Mouse (Mus musculus): ENCODE measurements around the gene Saal1. TPM values are rescaled to one million over a fixed set of nuclear protein-coding genes. Genes with fewer than 3 reads are reported as not detected.
A peak's percentile ranks its signal among the peaks of the same experiment; 100 is the strongest.

The Saal1 gene
- polyA plus RNA-seq, 1 experiment from 2014 or later = 9.5 TPM

DNA sequence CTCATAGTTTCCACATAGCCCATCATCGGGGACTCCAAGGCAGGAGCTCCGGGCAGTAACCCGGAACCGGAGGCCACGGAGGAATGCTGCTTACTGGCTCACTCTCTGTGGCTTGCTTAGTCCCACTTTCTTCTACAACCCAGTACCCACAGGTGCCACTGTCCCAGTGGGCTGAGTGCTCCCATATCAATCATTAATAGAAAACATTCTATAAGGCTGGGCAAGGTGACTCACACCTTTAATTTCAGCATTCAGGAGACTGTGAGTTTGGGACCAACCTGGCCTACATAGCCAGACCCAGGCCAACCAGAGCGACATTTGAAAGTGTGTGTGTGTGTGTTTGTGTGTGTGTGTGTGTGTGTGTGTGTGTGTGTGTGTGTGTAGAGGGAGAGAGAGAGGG lies 12.9 kb upstream of the Saal1 start:
- H3K4me2 ChIP-seq (replicated peaks; ENCODE audit: low read depth, low read length) = no peak overlapping the region
- TF ChIP-seq CTCF (IDR thresholded peaks at IDR 0.05) (no peak), EP300 (IDR thresholded peaks at IDR 0.05) (no peak)
- no peaks in the 10 kb centered on the region for H3K9me3 ChIP-seq (ENCODE audit: low read length)

DNA sequence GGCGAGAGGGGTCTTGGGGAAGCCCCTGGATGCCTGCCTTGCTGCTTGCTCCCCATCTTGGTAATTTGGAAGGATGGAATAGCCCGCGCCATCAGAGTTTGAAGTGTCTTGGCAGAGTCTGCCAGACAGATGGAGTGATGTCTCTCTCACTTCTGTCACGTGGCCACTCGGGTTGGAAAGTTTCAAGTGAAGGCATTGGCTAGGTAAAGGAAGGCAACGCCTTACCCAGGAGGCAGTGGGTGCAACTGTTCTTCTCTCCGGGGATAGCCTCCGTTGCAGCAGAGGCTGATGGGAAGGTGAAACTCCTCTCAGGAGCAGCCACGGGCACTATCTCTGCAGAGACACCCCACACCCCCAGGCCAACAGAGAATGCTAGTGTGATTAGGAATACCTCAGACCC lies 10.0 kb upstream of the Saal1 start:
- ATAC-seq (no peak), DNase-seq (ENCODE audit: low spot score) (no peak)
- Histone ChIP-seq H3K4me1 (ENCODE audit: insufficient read depth, low read depth, low read length) (peaks cover 29% of the 10 kb centered on the region), H3K9me3 (ENCODE audit: low read length) (no peaks in the 10 kb centered on the region), H3K27ac (ENCODE audit: low read length) (peak overlapping the region; percentile 72), H3K36me3 (ENCODE audit: insufficient read depth, low read length) (no peaks in the 10 kb centered on the region), H3K9ac (replicated peaks; ENCODE audit: low read depth) (no peak overlapping the region), H3K4me2 (replicated peaks; ENCODE audit: low read depth, low read length) (0 out of 2 replicates have a peak overlapping the region, but pooled peaks have one; percentile 8), H3K27me3 (replicated peaks; ENCODE audit: insufficient read depth, low read length) (no peaks in the 10 kb centered on the region), H3K4me3 (ENCODE audit: low read depth, low read length) (no peak overlapping the region)
- 53% methylated on average over 9 of the region's 9 CpGs for WGBS
- TF ChIP-seq EP300 (IDR thresholded peaks at IDR 0.05) = no peak
- TF ChIP-seq CTCF (IDR thresholded peaks at IDR 0.05) = no peak

More for the DNA sequence above, 12.9 kb upstream of the Saal1 start:
- ATAC-seq = no peak
- Histone ChIP-seq H3K4me3 (ENCODE audit: low read depth, low read length) (no peak overlapping the region), H3K4me1 (ENCODE audit: insufficient read depth, low read depth, low read length) (peaks cover 17% of the 10 kb centered on the region), H3K27me3 (replicated peaks; ENCODE audit: insufficient read depth, low read length) (no peaks in the 10 kb centered on the region), H3K36me3 (ENCODE audit: insufficient read depth, low read length) (no peaks in the 10 kb centered on the region), H3K9ac (replicated peaks; ENCODE audit: low read depth) (no peak overlapping the region), H3K27ac (ENCODE audit: low read length) (no peak overlapping the region)
- DNase-seq (ENCODE audit: low spot score) = no peak
- WGBS = 90% methylated on average over 6 of the region's 6 CpGs

DNA sequence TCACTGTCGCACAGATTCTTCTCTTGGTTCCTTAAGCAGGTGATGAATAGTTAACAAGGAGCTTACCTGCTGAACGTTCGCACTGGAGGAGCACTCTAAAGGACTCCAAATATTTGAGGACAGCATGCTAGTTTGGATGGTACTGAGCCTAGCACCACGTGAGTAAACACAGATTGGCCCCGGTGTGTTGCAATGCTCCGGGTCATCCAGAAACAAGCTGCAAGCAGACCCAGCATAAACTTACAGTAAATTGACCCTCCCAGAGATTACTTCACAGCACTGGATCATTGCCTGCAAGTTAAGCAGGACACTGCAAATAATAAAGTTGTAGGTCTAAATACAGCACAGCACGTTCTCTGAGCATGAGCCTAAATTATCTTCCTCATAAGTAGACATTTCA lies 9.0 kb upstream of the Saal1 start:
- peak; percentile 94 for ATAC-seq
- Histone ChIP-seq H3K27me3 (replicated peaks; ENCODE audit: insufficient read depth, low read length) (no peaks in the 10 kb centered on the region), H3K9me3 (ENCODE audit: low read length) (no peaks in the 10 kb centered on the region), H3K9ac (replicated peaks; ENCODE audit: low read depth) (no peak overlapping the region), H3K4me3 (ENCODE audit: low read depth, low read length) (no peak overlapping the region), H3K27ac (ENCODE audit: low read length) (0 out of 2 replicates have a peak overlapping the region, but pooled peaks have one; percentile 4), H3K4me1 (ENCODE audit: insufficient read depth, low read depth, low read length) (peaks cover 29% of the 10 kb centered on the region), H3K4me2 (replicated peaks; ENCODE audit: low read depth, low read length) (no peak overlapping the region), H3K36me3 (ENCODE audit: insufficient read depth, low read length) (no peaks in the 10 kb centered on the region)
- DNase-seq (ENCODE audit: low spot score) = peak; percentile 95
- TF ChIP-seq EP300 (IDR thresholded peaks at IDR 0.05) (peak; percentile 94), CTCF (IDR thresholded peaks at IDR 0.05) (no peak)
- 30% methylated on average over 7 of the region's 7 CpGs for WGBS

DNA sequence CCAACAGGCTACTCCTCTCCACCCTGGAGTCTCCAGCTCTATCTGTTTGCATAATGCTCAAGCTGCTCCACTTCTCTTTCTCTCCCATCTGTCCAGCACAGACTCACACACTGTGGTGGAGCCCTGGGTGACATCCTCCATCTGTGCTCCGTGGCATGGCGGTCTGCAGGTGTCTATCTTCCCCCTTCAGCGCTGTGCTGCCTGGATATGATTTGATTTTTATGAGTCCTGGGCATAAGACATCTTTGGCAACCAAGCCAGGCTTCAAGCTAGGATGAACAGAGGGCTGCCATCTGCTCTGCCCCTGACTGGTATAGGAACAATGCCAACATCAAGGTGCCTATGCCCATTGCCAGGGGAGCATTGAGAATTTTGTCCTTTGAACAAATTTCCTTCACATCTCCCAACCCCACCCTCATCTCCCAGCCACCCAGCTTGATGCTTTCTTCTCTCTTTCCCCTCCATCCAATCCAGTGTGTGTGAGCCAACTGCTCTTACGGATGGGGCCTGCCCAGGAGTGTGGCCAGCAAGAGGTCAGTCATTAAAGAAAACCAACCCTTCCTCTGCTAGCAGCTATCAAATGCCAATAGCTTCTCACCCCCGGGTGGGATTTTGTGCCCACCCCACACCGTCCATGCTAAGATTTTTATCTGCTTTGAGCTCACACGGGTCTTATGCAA lies 8.3 kb upstream of the Saal1 start:
- Histone ChIP-seq H3K27ac (ENCODE audit: low read length) (peak overlapping the region; percentile 21), H3K4me1 (ENCODE audit: insufficient read depth, low read depth, low read length) (peaks cover 29% of the 10 kb centered on the region), H3K9ac (replicated peaks; ENCODE audit: low read depth) (no peak overlapping the region), H3K4me3 (ENCODE audit: low read depth, low read length) (no peak overlapping the region), H3K27me3 (replicated peaks; ENCODE audit: insufficient read depth, low read length) (no peaks in the 10 kb centered on the region), H3K9me3 (ENCODE audit: low read length) (no peaks in the 10 kb centered on the region), H3K36me3 (ENCODE audit: insufficient read depth, low read length) (no peaks in the 10 kb centered on the region), H3K4me2 (replicated peaks; ENCODE audit: low read depth, low read length) (no peak overlapping the region)
- TF ChIP-seq CTCF (IDR thresholded peaks at IDR 0.05) = no peak
- TF ChIP-seq EP300 (IDR thresholded peaks at IDR 0.05) = no peak
- 62% methylated on average over 7 of the region's 7 CpGs for WGBS
- ATAC-seq (no peak), DNase-seq (ENCODE audit: low spot score) (no peak)

DNA sequence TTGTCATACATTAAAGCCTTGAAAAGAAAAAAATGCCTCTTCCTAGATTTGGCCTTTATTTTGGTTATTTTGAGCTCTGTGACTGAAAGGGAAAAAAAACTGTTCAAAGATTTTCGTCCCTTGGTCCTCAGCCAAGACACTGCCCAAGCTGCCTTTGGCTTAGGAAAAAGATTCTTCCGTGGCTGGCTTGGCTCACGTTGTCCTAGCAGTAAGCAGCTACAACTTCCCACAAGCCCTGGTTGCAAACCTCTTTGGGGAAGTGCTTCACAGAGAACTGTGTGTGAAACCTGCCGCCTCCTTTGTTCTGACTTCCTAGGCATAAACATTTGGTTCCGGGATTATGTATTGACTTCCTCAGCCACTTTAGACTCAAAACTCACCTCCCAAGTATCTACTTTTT lies 6.4 kb upstream of the Saal1 start:
- no peak for ATAC-seq
- no peaks in the 10 kb centered on the region for H3K9me3 ChIP-seq (ENCODE audit: low read length)
- H3K27me3 ChIP-seq (replicated peaks; ENCODE audit: insufficient read depth, low read length) = 0 out of 2 replicates have a peak, but pooled peaks cover 4% of the 10 kb centered on the region
- H3K27ac ChIP-seq (ENCODE audit: low read length) = peak overlapping the region; percentile 47; the same call in 1 of the 2 replicates
- H3K4me2 ChIP-seq (replicated peaks; ENCODE audit: low read depth, low read length) = no peak overlapping the region
- H3K4me3 ChIP-seq (ENCODE audit: low read depth, low read length) = no peak overlapping the region
- H3K9ac ChIP-seq (replicated peaks; ENCODE audit: low read depth) = no peak overlapping the region
- H3K4me1 ChIP-seq (ENCODE audit: insufficient read depth, low read depth, low read length) = peaks cover 29% of the 10 kb centered on the region
- peak; percentile 45; the same call in 1 of the 2 replicates for TF ChIP-seq EP300 (IDR thresholded peaks at IDR 0.05)
- no peak for TF ChIP-seq CTCF (IDR thresholded peaks at IDR 0.05)
- WGBS = 10% methylated on average over 5 of the region's 5 CpGs
- peak; percentile 72 for DNase-seq (ENCODE audit: low spot score)
- H3K36me3 ChIP-seq (ENCODE audit: insufficient read depth, low read length) = no peaks in the 10 kb centered on the region

DNA sequence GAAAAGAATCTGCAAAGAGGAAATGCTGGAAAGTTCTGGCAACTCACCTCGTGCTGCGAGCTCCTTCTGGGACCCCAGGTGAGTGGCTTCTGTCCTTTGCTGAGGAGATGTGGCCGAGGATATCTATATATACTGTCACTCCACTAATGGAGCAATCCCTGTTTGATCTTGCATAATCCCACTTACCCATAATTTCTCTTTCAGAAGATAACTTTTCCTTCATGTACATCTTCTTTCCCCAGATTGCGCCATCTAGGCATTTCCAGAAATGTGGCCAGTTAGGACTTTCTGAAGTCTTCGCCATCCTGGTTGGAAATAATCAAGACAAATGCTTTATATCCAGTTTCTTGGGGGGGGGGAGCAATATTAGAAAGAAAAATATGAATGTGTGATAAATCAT lies 5.1 kb upstream of the Saal1 start, which contains the start of gene Saa3:
Saa3 (minus strand) TSS at position 101 of the 400 bp plus-strand sequence.
- ATAC-seq (no peak), DNase-seq (ENCODE audit: low spot score) (no peak)
- Histone ChIP-seq H3K4me2 (replicated peaks; ENCODE audit: low read depth, low read length) (no peak within 1 kb of the TSS), H3K27ac (ENCODE audit: low read length) (peak within 1 kb of the TSS; percentile 47; the same call in 1 of the 2 replicates), H3K9me3 (ENCODE audit: low read length) (no peaks in the 10 kb centered on the region), H3K9ac (replicated peaks; ENCODE audit: low read depth) (no peak within 1 kb of the TSS), H3K4me3 (ENCODE audit: low read depth, low read length) (no peak within 1 kb of the TSS), H3K4me1 (ENCODE audit: insufficient read depth, low read depth, low read length) (peaks cover 28% of the 10 kb centered on the region), H3K27me3 (replicated peaks; ENCODE audit: insufficient read depth, low read length) (0 out of 2 replicates have a peak, but pooled peaks cover 4% of the 10 kb centered on the region), H3K36me3 (ENCODE audit: insufficient read depth, low read length) (no peaks in the 10 kb centered on the region)
- WGBS = 74% methylated on average over 5 of the region's 5 CpGs
- no peak for TF ChIP-seq EP300 (IDR thresholded peaks at IDR 0.05)
- TF ChIP-seq CTCF (IDR thresholded peaks at IDR 0.05) = no peak
